Mouse (Mus musculus) hindbrain, embryonic 15.5 days (tissue): ENCODE results near the gene Slc6a17. TPM values are rescaled to one million over a fixed set of nuclear protein-coding genes. Genes with fewer than 3 reads are reported as not detected.

ENCODE experiments used
- ATAC-seq: fragments of 200-750 bp; cut with Nextera tagmentation; 2 replicates; pipeline ENCODE4 v1.8.0; 2017; ENCODE audit warnings: low read depth, moderate number of reproducible peaks, moderate TSS enrichment; ENCODE audit not compliant: low FRiP score
- H3K27ac ChIP-seq: fragments of 300-500 bp; sonication (generic); replicated peaks from 2 replicates; pipeline ENCODE4 v1.5.1; 2015; ENCODE audit warnings: mild to moderate bottlenecking, inconsistent platforms
- H3K27me3 ChIP-seq: fragments of 300-500 bp; sonication (generic); 2 replicates; pipeline ENCODE4 v1.6.1; 2015; ENCODE audit warnings: control low read depth, inconsistent platforms
- H3K36me3 ChIP-seq: fragments of 300-500 bp; sonication (generic); 2 replicates; pipeline ENCODE4 v1.6.1; 2015; ENCODE audit warnings: control low read depth, inconsistent platforms
- H3K4me1 ChIP-seq: fragments of 300-500 bp; sonication (generic); replicated peaks from 2 replicates; pipeline ENCODE4 v1.6.1; 2015; ENCODE audit warnings: control low read depth, inconsistent platforms
- H3K4me2 ChIP-seq: fragments of 300-500 bp; sonication (generic); 2 replicates; pipeline ENCODE4 v1.6.1; 2015; ENCODE audit warnings: moderate library complexity, mild to moderate bottlenecking, inconsistent platforms
- H3K4me3 ChIP-seq: fragments of 300-500 bp; sonication (generic); 2 replicates; pipeline ENCODE4 v1.5.1; 2015; ENCODE audit warnings: mild to moderate bottlenecking, inconsistent platforms
- H3K9ac ChIP-seq: fragments of 300-500 bp; sonication (generic); 2 replicates; pipeline ENCODE4 v1.6.1; 2015; ENCODE audit warnings: inconsistent platforms
- H3K9me3 ChIP-seq: fragments of 300-500 bp; sonication (generic); 2 replicates; pipeline ENCODE4 v1.6.1; 2016; ENCODE audit warnings: control low read depth, inconsistent platforms
- WGBS: fragments of 180-500 bp; shearing (Covaris S2); methylation state at CpG from one replicate; pipeline ENCODE4 v1.1.7; 2015; 5-methylcytosine and 5-hydroxymethylcytosine counted together
- polyA plus RNA-seq: library from polyadenylated mRNA; unstranded; fragments of >200 nt; fragmentation: Nextera tagmentation; extraction: Ambion mirVana; gene quantifications from 2 replicates; pipeline ENCODE4 v1.2.1, GENCODE M21; 2015

Gene Slc6a17
- polyA plus RNA-seq, 1 experiment from 2014 or later: 19.7 TPM

- H3K9ac ChIP-seq: no peak overlapping the region
- H3K36me3 ChIP-seq: peaks cover 25% of the 10 kb centered on the region; the same call in 1 of the 2 replicates
- H3K27me3 ChIP-seq: no peaks in the 10 kb centered on the region; the same call in 1 of the 2 replicates
- 0 out of 2 replicates have a peak overlapping the region, but pooled peaks have one; percentile 10 for H3K27ac ChIP-seq
- no peaks in the 10 kb centered on the region for H3K9me3 ChIP-seq
- no peak overlapping the region for H3K4me3 ChIP-seq
- no peak overlapping the region for H3K4me2 ChIP-seq
- peak; percentile 61 for ATAC-seq
- WGBS: 41% methylated on average over 13 of the region's 13 CpGs
- H3K4me1 ChIP-seq: peaks cover 41% of the 10 kb centered on the region
These were observed 21.6 kb downstream of the Slc6a17 start for GRCm38 (mm10) chr3:107496086-107496850.

DNA sequence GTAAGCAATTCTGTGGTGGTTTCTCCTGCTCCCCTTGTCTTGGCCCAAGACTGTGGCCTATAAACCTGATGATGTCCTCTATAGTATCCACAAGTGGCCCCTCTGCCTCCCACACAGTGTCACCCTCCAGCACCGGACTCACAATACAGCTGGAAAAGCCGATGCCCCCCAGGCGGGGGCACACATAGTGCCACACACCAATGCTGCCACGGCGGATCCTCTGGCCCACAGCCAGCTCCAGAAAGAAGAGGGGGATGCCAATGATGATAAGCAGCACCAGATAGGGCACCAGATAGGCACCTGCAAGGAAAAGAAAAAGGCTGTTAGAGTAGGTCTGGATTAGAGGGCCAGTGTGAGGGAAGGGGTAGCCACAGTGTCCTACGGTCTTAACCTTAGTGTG lies 22.3 kb downstream of the Slc6a17 start:
- Histone ChIP-seq H3K27me3 (no peaks in the 10 kb centered on the region; the same call in 1 of the 2 replicates), H3K9me3 (no peaks in the 10 kb centered on the region), H3K4me1 (peaks cover 42% of the 10 kb centered on the region), H3K27ac (no peak overlapping the region), H3K36me3 (peaks cover 25% of the 10 kb centered on the region; the same call in 1 of the 2 replicates), H3K4me3 (no peak overlapping the region), H3K4me2 (no peak overlapping the region), H3K9ac (no peak overlapping the region)
- WGBS: 76% methylated on average over 6 of the region's 6 CpGs
- ATAC-seq: no peak

- peak; percentile 90 for ATAC-seq
- Histone ChIP-seq H3K27me3 (no peaks in the 10 kb centered on the region; the same call in 1 of the 2 replicates), H3K9ac (no peak overlapping the region), H3K4me1 (peaks cover 33% of the 10 kb centered on the region), H3K36me3 (peaks cover 27% of the 10 kb centered on the region; the same call in 1 of the 2 replicates), H3K4me3 (no peak overlapping the region), H3K9me3 (no peaks in the 10 kb centered on the region), H3K4me2 (no peak overlapping the region), H3K27ac (peak overlapping the region; percentile 52)
- 21% methylated on average over 6 of the region's 6 CpGs for whole genome bisulfite sequencing
These were observed 26.4 kb downstream of the Slc6a17 start for GRCm38 (mm10) chr3:107491459-107491858.

- Histone ChIP-seq H3K4me3 (no peak overlapping the region), H3K36me3 (0 out of 2 replicates have a peak, but pooled peaks cover 18% of the 10 kb centered on the region), H3K9ac (no peak overlapping the region), H3K27me3 (no peaks in the 10 kb centered on the region), H3K27ac (no peak overlapping the region), H3K4me2 (no peak overlapping the region), H3K9me3 (no peaks in the 10 kb centered on the region), H3K4me1 (peaks cover 22% of the 10 kb centered on the region)
- no peak for ATAC-seq
- 74% methylated on average over 4 of the region's 4 CpGs for WGBS
These were observed 29.2 kb downstream of the Slc6a17 start for GRCm38 (mm10) chr3:107488637-107489036.

DNA sequence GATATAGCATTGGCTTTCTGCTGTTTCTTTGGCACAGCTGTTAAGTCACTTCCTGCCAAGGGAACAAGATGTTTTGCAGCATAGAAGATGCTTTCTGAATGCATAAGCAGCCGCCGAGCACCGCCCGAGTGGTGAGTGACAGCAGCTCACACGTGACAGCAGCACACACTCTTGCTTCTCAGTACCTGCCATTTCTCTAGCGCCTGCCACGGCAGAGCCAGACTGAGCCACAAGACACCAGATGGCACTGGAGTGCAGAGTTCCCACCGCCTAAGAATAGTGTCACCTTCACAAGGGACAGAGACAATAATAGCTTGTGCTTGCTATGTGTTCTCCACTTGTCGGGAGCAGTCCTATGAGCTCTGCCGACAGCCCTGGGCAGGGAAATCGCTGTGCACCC lies 34.5 kb downstream of the Slc6a17 start:
- Histone ChIP-seq H3K27ac (peak overlapping the region; percentile 35), H3K4me1 (peaks cover 15% of the 10 kb centered on the region), H3K9me3 (no peaks in the 10 kb centered on the region), H3K27me3 (no peaks in the 10 kb centered on the region), H3K4me3 (no peak overlapping the region), H3K9ac (no peak overlapping the region), H3K36me3 (0 out of 2 replicates have a peak, but pooled peaks cover 4% of the 10 kb centered on the region), H3K4me2 (no peak overlapping the region)
- ATAC-seq: peak; percentile 94
- WGBS: 22% methylated on average over 11 of the region's 11 CpGs

GRCm38 (mm10) chr3:107480660-107481059 lies 37.2 kb downstream of the Slc6a17 start:
- no peak overlapping the region for H3K4me2 ChIP-seq
- H3K27me3 ChIP-seq: no peaks in the 10 kb centered on the region
- peaks cover 15% of the 10 kb centered on the region for H3K4me1 ChIP-seq
- H3K9me3 ChIP-seq: no peaks in the 10 kb centered on the region
- no peak overlapping the region for H3K27ac ChIP-seq
- WGBS: 45% methylated on average over 3 of the region's 3 CpGs
- H3K9ac ChIP-seq: no peak overlapping the region
- H3K4me3 ChIP-seq: no peak overlapping the region
- no peak for ATAC-seq
- H3K36me3 ChIP-seq: no peaks in the 10 kb centered on the region

DNA sequence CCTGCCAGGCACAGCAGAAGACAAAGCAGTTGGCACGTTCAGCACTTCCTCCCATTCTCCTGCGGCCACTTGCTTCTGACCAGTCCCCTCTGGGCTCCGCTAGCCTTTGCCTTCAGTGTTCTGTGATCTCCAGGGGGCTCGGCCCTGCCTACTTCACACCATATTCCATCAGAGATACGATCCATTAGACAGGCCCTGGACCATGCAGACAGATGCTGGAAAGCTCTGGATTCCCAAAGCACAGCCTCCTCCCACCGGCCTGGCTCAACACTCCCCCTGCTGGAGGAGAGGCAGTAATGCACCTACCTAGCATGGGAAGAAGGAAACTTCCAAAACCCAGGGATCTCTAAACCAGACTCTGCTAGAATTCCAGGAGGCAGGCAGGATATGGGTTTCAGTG lies 45.6 kb downstream of the Slc6a17 start:
- Histone ChIP-seq H3K36me3 (no peaks in the 10 kb centered on the region), H3K9ac (no peak overlapping the region; the same call in 1 of the 2 replicates), H3K9me3 (no peaks in the 10 kb centered on the region), H3K4me3 (no peak overlapping the region), H3K27me3 (peaks cover 4% of the 10 kb centered on the region; the same call in 1 of the 2 replicates), H3K4me2 (peak overlapping the region; percentile 26; the same call in 1 of the 2 replicates), H3K4me1 (peaks cover 5% of the 10 kb centered on the region), H3K27ac (peak overlapping the region; percentile 59)
- peak; percentile 85 for ATAC-seq
- 25% methylated on average over 6 of the region's 6 CpGs for WGBS

DNA sequence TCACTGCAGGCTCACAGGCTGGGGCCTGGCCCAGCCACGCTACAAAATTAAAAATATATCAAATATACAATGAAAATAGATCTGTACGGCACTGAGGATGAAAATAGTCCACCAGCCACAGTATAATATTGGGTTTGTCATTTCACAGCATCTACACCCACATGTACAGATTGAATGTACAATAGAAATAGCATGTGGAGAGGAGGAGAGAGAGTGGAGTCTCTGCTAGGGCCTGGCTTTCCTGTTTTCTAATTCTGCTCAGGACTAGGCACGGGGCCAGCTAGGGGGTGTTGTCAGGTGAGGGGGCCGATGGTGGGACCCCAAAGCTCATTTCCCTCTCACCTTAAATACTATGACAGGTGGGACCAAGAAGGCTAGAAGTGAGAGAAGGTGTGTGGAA lies 48.8 kb downstream of the Slc6a17 start:
- 74% methylated on average over 4 of the region's 4 CpGs for WGBS
- Histone ChIP-seq H3K36me3 (no peaks in the 10 kb centered on the region), H3K9ac (no peak overlapping the region), H3K4me1 (peaks cover 5% of the 10 kb centered on the region), H3K9me3 (no peaks in the 10 kb centered on the region), H3K4me2 (no peak overlapping the region), H3K27ac (no peak overlapping the region), H3K27me3 (peaks cover 10% of the 10 kb centered on the region; the same call in 1 of the 2 replicates), H3K4me3 (no peak overlapping the region)
- no peak for ATAC-seq

- no peak for ATAC-seq
- Histone ChIP-seq H3K4me1 (peaks cover 5% of the 10 kb centered on the region), H3K36me3 (no peaks in the 10 kb centered on the region), H3K9me3 (no peaks in the 10 kb centered on the region), H3K9ac (no peak overlapping the region), H3K27ac (no peak overlapping the region), H3K27me3 (peaks cover 12% of the 10 kb centered on the region), H3K4me3 (no peak overlapping the region), H3K4me2 (no peak overlapping the region)
- 88% methylated on average over 11 of the region's 11 CpGs for whole genome bisulfite sequencing
These were observed 49.7 kb downstream of the Slc6a17 start for GRCm38 (mm10) chr3:107468106-107468505.

GRCm38 (mm10) chr3:107466577-107466976 lies 51.2 kb downstream of the Slc6a17 start:
- Histone ChIP-seq H3K36me3 (no peaks in the 10 kb centered on the region), H3K4me1 (no peaks in the 10 kb centered on the region), H3K27ac (no peak overlapping the region), H3K4me3 (no peak overlapping the region), H3K4me2 (no peak overlapping the region), H3K9ac (no peak overlapping the region), H3K9me3 (no peaks in the 10 kb centered on the region), H3K27me3 (peaks cover 23% of the 10 kb centered on the region)
- 9% methylated on average over 6 of the region's 6 CpGs for WGBS
- ATAC-seq: peak; percentile 62

DNA sequence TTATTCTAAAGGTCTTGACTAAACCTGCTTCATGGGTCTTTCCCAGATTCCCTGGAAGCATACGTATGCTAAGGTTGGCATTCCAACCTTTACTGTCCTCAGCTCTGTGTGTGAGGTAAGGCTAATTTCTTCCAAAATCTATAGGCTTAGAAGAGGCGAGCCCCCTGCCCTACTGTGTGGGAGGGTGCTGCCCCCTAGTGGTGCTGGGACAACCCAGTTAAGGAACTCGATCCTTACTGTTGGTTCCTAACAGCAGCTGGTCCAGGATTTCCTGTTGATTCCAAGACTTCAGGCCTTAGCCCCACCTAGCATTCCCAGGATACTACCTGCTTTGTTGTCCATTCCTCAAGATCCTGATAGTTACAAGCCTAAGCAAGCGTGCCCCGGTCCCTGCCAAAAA lies 55.7 kb downstream of the Slc6a17 start:
- WGBS: 20% methylated on average over 5 of the region's 5 CpGs
- no peak for ATAC-seq
- no peak overlapping the region for H3K27ac ChIP-seq
- H3K4me1 ChIP-seq: peaks cover 26% of the 10 kb centered on the region
- H3K4me2 ChIP-seq: no peak overlapping the region
- H3K4me3 ChIP-seq: no peak overlapping the region
- H3K9ac ChIP-seq: no peak overlapping the region
- H3K36me3 ChIP-seq: no peaks in the 10 kb centered on the region
- H3K27me3 ChIP-seq: peaks cover 56% of the 10 kb centered on the region
- H3K9me3 ChIP-seq: no peaks in the 10 kb centered on the region

DNA sequence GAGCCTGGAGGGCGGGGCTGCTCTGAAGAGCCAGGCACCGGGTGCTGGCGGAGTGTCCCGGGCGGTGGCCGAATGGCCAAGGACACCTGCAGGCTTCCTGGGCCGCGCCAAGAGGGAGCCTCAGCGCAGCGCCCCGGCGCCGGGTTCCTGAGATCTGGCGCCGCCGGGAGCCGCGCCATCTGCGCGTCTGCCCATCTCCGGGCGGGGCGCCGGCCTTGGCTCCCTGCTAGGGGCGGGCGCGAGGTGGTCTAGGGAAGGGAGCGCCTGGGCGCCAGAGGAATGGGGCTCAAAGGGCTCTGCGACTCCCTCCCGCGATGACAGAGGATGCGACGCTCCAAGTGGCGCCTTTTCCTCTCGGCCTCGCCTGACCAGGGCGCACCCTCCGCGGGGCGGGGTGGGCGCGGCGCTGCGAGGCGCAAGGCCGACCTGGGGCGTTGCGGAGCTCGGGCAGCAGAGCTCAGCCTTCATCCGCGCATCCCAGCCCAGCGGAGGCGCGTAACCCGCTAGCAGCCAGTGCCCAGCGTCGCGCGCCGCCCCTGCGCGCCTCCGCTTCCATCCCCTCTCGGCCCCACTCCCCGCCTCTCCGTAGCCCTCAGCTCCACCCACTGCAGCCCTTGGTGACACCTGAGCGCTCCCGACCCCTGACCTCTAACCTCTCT lies 57.9 kb downstream of the Slc6a17 start:
- Histone ChIP-seq H3K27ac (peak overlapping the region; percentile 31; the same call in 1 of the 2 replicates), H3K9me3 (no peaks in the 10 kb centered on the region), H3K36me3 (no peaks in the 10 kb centered on the region), H3K27me3 (peaks cover 78% of the 10 kb centered on the region), H3K4me1 (peaks cover 44% of the 10 kb centered on the region), H3K4me3 (peak overlapping the region; percentile 61), H3K9ac (peak overlapping the region; percentile 78), H3K4me2 (peak overlapping the region; percentile 98)
- WGBS: under 1% methylated on average over 57 of the region's 69 CpGs
- ATAC-seq: peak; percentile 59
